Mouse (Mus musculus): ENCODE data around the gene L2hgdh. TPM values are rescaled to one million over a fixed set of nuclear protein-coding genes. Genes with fewer than 3 reads are reported as not detected.
"Not testable (repeated sequence)": the region's sequence is repeated elsewhere in the genome, so short reads cannot be mapped to it uniquely, and the experiment has no call there.

L2hgdh gene
- polyA plus RNA-seq, 1 experiment from 2014 or later: 11.6 TPM

DNA sequence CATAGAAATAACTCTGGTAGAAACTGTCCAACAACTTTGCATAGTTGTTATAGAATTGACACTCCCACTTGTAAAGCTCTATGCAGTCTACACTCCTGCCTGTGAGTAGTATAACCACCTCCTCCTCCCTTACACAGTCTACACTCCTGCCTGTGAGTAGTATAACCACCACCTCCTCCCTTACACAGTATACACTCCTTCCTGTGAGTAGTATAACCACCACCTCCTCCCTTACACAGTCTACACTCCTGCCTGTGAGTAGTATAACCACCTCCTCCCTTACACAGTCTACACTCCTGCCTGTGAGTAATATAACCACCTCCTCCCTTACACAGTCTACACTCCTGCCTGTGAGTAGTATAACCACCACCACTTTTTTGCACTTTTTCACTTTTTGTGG, 70.7 kb downstream of the L2hgdh start:
- not testable (repeated sequence) for H3K4me3 ChIP-seq (ENCODE audit: low read depth, low read length); H3K9ac ChIP-seq (ENCODE audit: low read depth, low read length); H3K4me1 ChIP-seq (ENCODE audit: control insufficient read depth, low read depth, low read length); H3K36me3 ChIP-seq (ENCODE audit: control insufficient read depth, insufficient read depth); H3K9me3 ChIP-seq (replicated peaks; ENCODE audit: control insufficient read depth, low read length); H3K4me2 ChIP-seq (ENCODE audit: low read depth, low read length); H3K27ac ChIP-seq (ENCODE audit: low read length); H3K27me3 ChIP-seq (ENCODE audit: control insufficient read depth, insufficient read depth, low read depth, low read length)
- ATAC-seq (ENCODE audit: low read depth): peak; percentile 64; the same call in 1 of the 2 replicates

DNA sequence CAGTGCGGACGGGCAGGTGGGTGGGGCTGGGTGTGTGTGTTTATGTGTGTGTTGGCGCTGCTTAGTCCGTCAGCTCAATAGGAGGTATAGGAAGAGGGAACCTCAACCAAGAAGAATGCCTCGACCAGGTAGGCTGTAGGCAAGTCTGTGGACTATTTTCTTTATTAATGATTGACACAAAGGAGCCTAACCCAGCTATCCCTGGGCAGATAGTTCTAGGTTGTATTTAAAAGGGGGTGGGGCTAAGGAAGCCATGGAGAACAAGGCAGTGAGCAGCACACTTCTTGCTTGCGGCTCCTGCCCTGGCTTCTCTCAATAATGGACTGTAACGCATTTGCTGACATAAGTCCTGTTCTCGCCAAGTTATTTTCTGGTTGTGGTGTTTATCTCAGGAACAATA, 75.2 kb downstream of the L2hgdh start:
- ATAC-seq (ENCODE audit: low read depth): no peak
- Histone ChIP-seq H3K9me3 (replicated peaks; ENCODE audit: control insufficient read depth, low read length) (no peaks in the 10 kb centered on the region), H3K27ac (ENCODE audit: low read length) (no peak overlapping the region), H3K27me3 (ENCODE audit: control insufficient read depth, insufficient read depth, low read depth, low read length) (no peaks in the 10 kb centered on the region), H3K4me3 (ENCODE audit: low read depth, low read length) (no peak overlapping the region), H3K4me2 (ENCODE audit: low read depth, low read length) (no peak overlapping the region), H3K9ac (ENCODE audit: low read depth, low read length) (no peak overlapping the region), H3K36me3 (ENCODE audit: control insufficient read depth, insufficient read depth) (no peaks in the 10 kb centered on the region; the same call in 1 of the 2 replicates), H3K4me1 (ENCODE audit: control insufficient read depth, low read depth, low read length) (0 out of 2 replicates have a peak, but pooled peaks cover 2% of the 10 kb centered on the region)
- WGBS (ENCODE audit: insufficient replicate concordance): 70% methylated on average over 8 of the region's 8 CpGs

- Histone ChIP-seq H3K27ac (ENCODE audit: low read length) (no peak overlapping the region), H3K27me3 (ENCODE audit: control insufficient read depth, insufficient read depth, low read depth, low read length) (no peaks in the 10 kb centered on the region), H3K9me3 (replicated peaks; ENCODE audit: control insufficient read depth, low read length) (no peaks in the 10 kb centered on the region), H3K4me2 (ENCODE audit: low read depth, low read length) (no peak overlapping the region), H3K9ac (ENCODE audit: low read depth, low read length) (no peak overlapping the region), H3K36me3 (ENCODE audit: control insufficient read depth, insufficient read depth) (no peaks in the 10 kb centered on the region; the same call in 1 of the 2 replicates), H3K4me1 (ENCODE audit: control insufficient read depth, low read depth, low read length) (0 out of 2 replicates have a peak, but pooled peaks cover 2% of the 10 kb centered on the region), H3K4me3 (ENCODE audit: low read depth, low read length) (no peak overlapping the region)
- peak; percentile 84 for ATAC-seq (ENCODE audit: low read depth)
- 69% methylated on average over 8 of the region's 8 CpGs for WGBS (ENCODE audit: insufficient replicate concordance)
Observed at GRCm38 (mm10) chr12:69645821-69646616, 78.7 kb downstream of the L2hgdh start.

- Histone ChIP-seq H3K4me2 (ENCODE audit: low read depth, low read length) (no peak overlapping the region), H3K4me1 (ENCODE audit: control insufficient read depth, low read depth, low read length) (0 out of 2 replicates have a peak, but pooled peaks cover 2% of the 10 kb centered on the region), H3K4me3 (ENCODE audit: low read depth, low read length) (no peak overlapping the region), H3K9me3 (replicated peaks; ENCODE audit: control insufficient read depth, low read length) (no peaks in the 10 kb centered on the region), H3K36me3 (ENCODE audit: control insufficient read depth, insufficient read depth) (no peaks in the 10 kb centered on the region; the same call in none of the 2 replicates), H3K27me3 (ENCODE audit: control insufficient read depth, insufficient read depth, low read depth, low read length) (no peaks in the 10 kb centered on the region), H3K27ac (ENCODE audit: low read length) (no peak overlapping the region), H3K9ac (ENCODE audit: low read depth, low read length) (no peak overlapping the region)
- no peak for ATAC-seq (ENCODE audit: low read depth)
- 51% methylated on average over 3 of the region's 3 CpGs for WGBS (ENCODE audit: insufficient replicate concordance)
Observed at GRCm38 (mm10) chr12:69644877-69645276, 79.8 kb downstream of the L2hgdh start.

DNA sequence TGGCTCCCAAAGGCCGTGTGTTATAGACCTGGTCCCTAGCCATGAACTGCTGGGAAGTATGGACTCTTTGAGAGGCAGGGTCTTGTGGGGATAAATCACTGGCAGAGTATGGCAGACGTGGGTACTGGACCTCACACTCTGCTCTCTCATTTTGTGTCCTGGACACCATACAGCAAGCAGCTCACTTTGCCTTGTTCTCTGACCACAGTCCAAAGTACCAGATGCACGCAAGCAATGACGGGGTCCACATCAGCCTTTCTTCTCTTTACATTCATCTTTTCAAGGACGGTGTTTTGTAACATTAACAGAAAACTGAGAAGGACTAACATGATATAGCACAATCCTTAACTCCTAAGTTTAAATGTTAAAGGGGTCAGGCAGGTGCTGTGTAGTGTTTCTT, 81.8 kb downstream of the L2hgdh start:
- H3K9ac ChIP-seq (ENCODE audit: low read depth, low read length): no peak overlapping the region
- H3K4me2 ChIP-seq (ENCODE audit: low read depth, low read length): no peak overlapping the region
- H3K4me1 ChIP-seq (ENCODE audit: control insufficient read depth, low read depth, low read length): 0 out of 2 replicates have a peak, but pooled peaks cover 2% of the 10 kb centered on the region
- 70% methylated on average over 5 of the region's 5 CpGs for WGBS (ENCODE audit: insufficient replicate concordance)
- 0 out of 2 replicates have a peak, but pooled peaks have one; percentile 48 for ATAC-seq (ENCODE audit: low read depth)
- H3K27me3 ChIP-seq (ENCODE audit: control insufficient read depth, insufficient read depth, low read depth, low read length): no peaks in the 10 kb centered on the region
- no peaks in the 10 kb centered on the region for H3K9me3 ChIP-seq (replicated peaks; ENCODE audit: control insufficient read depth, low read length)
- H3K36me3 ChIP-seq (ENCODE audit: control insufficient read depth, insufficient read depth): peaks cover 4% of the 10 kb centered on the region
- no peak overlapping the region for H3K27ac ChIP-seq (ENCODE audit: low read length)
- H3K4me3 ChIP-seq (ENCODE audit: low read depth, low read length): no peak overlapping the region

MicroRNA genes within 50 kb of the gene (microRNA counts, 519-probe panel; counts per million panel counts)
- microRNA mmu-miR-681: 60.7 counts per million

Small RNAs within 50 kb of the gene (microRNA-seq; reads per million reads assigned to microRNA genes)
- gene Mir681: not detected

Other genes starting within 250 kb of the L2hgdh start
- 9.1 and 9.7 TPM in 2 replicates for gene Vcpkmt, start 141.8 kb downstream of the L2hgdh start, polyA plus RNA-seq (2015; fragmentation: Nextera tagmentation; extraction: Ambion mirVana)
- gene Sos2, start 43.0 kb downstream of the L2hgdh start, polyA plus RNA-seq (2015; fragmentation: Nextera tagmentation; extraction: Ambion mirVana): 3.3 and 3.7 TPM in 2 replicates
- 16.7 and 18.4 TPM in 2 replicates for gene Atp5s, start 77 bp upstream of the L2hgdh start, polyA plus RNA-seq (2015; fragmentation: Nextera tagmentation; extraction: Ambion mirVana)
- 1.7 TPM in 2 replicates for gene Cdkl1, start 66.4 kb upstream of the L2hgdh start, polyA plus RNA-seq (2015; fragmentation: Nextera tagmentation; extraction: Ambion mirVana)
- gene Atl1, start 167.7 kb upstream of the L2hgdh start, polyA plus RNA-seq (2015; fragmentation: Nextera tagmentation; extraction: Ambion mirVana): 1.4 TPM in 2 replicates
- gene Map4k5, start 168.3 kb upstream of the L2hgdh start, polyA plus RNA-seq (2015; fragmentation: Nextera tagmentation; extraction: Ambion mirVana): 23.8 and 24.6 TPM in 2 replicates